Mouse (Mus musculus): Measurements from ENCODE around the gene Madcam1.

Gene Madcam1

DNA sequence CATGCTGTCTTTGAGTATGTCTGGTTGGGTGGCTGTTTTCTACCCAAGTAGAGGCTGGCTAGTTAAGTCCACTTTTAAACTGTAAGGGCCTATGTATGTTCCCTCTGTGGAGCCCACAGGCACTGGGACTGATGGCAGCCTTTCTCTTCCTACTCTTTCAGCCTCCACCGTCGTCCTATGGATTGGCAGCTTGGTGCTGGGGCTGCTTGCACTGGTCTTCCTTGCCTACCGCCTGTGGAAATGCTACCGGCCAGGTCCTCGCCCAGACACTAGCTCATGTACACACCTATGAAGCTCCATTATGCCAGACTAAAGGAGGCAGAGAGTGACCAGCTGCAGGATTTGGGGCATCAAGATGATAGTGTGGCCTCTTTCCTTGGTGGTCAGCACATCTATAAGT, 3.7 kb downstream of the Madcam1 start:
- DNase-seq (ENCODE audit: low spot score in 2 of 2), result no peak

DNA sequence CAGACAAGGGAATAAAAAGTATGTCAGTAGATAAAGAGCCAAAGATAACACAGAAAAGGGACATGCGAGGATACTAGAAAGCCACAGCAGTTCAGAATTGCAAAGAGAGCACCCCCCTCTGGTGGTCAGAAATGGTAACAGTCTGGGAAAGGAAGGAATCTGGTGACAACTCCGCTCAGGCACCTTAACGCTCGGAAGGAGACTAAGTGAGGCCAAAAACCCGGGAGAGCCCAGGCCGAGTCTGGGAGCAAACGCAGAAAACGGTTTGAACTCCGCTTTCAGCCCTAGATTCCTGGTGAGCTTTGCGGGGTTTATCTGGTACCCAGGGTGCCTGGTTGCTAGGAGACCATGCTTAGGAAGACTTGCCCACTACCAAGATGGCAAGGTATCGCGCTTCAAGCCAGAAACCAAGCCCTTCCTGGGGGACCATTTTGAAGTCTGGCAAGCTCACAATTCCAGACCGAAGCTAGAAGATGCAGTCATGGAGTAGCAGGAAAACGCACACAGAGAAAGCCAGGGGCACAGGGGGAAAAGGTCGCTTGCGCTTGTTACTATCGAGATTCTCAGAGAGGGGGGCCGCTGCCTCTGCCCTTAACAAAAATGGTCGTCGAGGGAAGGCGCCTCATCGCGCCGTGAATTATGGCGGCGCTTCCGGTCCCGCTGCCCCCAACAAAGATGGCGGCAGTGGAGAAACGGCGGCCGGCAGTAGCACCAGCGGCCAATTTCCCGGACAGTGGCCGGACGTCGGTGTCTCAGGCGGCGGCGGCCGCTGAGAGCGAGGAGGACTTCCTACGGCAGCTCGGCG, 4.6 kb downstream of the Madcam1 start, which contains the start of gene Tpgs1:
Gene Tpgs1 (plus strand): TSS at position 599 of the 805 bp plus-strand sequence.
- peak; percentile 76 to 93 for DNase-seq (ENCODE audit: low spot score in 2 of 2)

DNA sequence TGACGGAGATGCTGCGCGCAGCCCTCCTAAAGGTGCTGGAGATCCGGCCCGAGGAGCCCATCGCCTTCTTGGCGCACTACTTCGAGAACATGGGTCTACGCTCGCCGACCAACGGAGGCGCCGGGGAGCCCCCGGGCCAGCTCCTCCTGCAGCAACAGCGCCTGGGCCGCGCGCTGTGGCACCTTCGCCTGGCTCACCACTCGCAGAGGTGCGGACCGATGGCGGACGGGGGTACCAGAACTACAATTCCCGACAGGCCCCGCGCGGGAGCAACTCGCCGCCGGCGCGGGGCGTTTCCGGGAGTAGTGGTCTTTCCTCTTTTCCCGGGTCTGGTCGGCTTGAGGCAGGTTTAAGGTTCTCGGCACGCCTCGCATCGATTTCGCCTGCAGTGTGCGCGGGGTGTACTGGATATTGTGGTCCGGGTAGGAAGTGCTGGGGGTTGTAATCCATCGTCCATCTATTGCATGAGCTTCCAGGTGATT, 5.3 kb downstream of the Madcam1 start:
- DNase-seq (ENCODE audit: low spot score in 2 of 2), result peak; percentile 71 to 84

DNA sequence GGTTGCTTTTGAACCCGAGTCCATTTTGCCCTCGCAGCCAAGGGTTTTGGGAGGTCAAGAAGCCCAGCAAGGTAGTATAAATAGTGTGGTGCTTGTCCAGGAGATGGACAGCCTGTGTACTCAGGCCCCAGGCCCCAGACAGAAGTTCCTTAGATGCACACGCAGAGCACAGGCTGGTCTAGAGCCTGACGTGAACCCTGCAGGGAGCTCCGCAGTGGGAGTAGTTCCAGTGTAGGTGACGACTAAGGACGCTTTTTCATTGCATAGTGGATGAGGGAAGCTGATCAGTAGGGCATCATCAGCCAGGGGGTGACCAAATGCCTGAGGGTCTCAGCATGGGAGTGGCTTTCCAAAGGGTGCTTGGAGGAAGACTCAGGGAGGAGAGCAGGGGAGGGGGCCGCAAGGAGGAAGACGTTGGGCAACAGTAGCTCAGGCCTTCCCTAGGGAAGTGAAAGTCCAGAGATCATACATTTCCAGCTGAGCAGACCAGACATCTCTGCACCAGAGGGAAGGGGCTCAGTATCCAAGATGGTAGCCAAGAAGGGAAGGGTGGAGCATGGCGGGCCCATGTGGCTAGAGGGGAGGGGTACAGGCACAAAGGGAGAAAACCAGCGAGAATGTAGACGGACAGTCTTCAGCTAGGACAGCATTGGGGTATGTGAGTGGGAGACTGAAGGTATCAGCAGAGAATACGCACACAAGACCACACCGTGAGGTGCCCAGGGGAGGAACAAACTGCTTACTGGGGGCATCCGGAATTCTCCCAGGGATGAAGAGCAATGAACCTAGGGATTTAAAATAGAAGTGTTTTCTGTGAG, 5.9 kb downstream of the Madcam1 start:
- no peak for DNase-seq (ENCODE audit: low spot score in 2 of 2)

DNA sequence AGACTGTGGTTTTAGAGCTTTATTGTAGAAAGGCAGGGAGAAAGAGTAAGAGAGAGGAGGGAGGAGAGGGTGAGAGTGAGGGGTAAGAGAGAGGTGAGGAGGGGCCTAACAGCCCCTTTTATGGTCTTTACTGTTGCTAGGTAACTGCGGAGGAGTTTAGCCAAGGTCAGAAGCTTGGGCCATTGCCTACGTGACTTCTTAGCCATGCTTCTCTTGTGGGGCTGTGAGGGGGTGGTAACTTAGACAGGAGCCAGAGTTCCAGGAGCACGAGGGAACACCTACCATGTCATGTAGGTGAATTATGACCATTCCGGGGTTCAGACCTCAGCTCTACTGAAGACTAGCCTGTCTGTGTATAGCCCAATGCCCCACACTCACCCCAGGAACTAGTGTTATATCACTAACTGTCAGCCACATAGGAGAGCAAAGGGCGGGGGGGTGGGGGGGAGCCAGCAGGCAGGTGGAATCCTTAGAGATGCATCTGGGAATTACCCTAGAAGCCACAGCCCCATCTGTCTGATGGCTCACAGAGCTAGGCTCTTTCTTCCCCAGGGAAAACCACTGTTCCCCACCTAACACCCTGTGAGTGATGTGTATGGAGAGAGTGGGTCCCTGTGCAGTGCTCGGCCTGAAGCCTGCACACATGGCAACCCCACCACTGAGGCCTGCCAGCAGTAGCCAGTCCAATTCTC, 7.2 kb downstream of the Madcam1 start:
- no peak for DNase-seq (ENCODE audit: low spot score in 2 of 2)

DNA sequence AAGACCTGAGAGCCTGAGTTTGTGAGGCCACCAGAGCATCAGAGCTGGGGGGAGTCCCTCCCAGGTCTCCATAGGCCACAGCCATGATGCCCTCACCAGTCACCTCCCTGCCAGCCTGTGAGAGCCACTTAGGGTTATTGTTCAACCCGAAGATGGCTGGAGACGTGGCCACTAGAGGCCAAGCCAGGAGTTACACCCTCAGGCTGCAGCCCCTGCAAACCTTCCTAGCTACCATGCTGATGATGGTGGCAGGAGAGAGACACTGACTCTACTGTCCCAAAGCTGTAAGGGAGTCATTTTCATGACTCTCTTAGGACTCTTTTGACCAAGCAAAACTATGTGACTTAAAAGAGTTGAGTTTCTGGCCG, 7.7 kb downstream of the Madcam1 start:
- no peak for DNase-seq (ENCODE audit: low spot score in 2 of 2)

DNA sequence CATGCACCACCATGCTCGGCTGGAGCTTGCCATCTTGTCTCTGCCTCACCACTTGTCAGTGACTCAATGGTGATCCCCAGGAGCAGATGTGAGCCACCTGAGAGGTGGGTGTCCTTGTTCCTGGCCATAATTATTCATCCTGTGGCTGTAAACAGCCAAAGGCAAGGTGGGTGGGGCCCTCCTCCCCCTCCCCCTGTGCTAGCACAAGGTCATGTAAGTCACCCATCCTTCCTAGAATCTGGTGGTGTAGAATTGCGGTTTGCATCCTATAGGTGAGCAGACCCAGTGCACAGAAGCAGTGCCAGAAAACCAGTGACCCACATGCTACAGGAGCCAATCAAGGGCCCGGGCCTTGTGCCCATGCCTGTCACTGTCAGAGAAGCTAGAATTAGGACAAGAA, 8.7 kb downstream of the Madcam1 start:
- no peak for DNase-seq (ENCODE audit: low spot score in 2 of 2)

DNA sequence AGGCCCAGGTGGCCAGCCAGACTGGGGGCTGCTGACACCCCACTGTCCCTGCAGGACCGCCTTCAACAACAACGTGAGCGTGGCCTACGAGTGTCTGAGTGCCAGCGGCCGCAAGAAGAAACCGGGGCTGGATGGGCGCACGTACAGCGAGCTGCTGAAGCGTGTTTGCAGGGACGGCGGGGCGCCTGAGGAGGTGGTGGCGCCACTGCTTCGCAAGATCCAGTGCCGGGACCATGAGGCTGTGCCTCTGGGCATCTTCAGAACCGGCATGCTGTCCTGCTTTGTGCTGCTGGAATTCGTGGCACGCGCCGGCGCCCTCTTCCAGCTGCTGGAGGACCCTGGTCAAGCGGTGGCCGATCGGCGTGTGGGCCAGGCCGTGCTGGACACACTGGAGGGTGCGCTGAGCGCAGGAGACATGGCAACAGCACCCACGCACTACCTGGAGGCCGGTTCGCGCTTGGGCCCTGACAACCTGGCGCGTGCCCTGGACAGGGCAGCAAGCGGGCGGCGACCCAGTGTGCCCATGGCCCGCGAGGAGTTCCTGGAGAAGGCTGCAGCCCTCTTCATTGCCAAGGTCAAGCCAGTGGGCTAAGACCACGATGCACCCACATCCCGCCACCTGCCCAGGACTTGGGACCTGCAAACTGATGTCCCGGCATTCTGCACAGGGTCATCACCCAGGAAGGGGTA, 11.1 kb downstream of the Madcam1 start:
- no peak for DNase-seq (ENCODE audit: low spot score in 2 of 2)

DNA sequence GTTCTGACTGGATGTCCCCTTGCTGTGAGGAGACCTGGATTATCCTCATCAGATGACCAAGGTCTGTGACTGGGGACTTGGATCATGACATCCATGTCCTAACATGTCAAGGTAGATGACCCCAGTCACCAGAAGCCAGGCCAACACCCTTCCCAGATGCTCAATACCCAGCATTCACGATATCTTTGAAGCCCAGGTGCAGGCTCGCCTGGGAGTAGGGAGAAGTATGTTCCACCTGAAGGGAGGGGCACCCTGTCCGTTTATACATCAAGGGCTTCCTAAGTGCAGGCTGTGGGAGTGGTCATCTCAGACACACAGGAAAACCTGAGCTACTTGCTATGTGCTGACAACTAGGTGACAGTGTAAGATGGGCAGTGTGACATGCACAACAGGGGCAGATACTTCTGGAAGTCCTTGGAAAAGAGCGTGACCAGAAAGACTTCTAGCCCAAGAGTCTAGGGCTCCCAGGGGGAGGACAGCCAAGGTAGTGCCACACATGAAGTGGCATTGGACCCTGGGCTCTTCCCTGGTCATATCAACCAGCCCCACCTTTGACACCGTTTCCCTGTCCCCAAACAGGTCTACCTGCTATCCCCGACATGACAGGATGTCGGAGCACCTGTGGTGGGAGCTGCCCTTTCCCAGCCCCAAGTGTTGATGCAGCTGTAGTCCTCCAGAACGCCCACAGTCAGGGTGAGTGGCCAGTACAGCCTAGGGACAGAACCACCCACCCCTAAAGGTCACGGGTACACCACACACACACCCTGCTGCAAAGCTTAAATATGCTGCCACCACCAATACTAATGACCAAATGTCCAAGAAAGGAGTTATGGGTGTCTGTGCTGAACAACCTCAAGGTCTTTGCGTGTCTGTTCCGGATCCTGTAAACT, 16.5 kb downstream of the Madcam1 start:
- no peak for DNase-seq (ENCODE audit: low spot score in 2 of 2)

DNA sequence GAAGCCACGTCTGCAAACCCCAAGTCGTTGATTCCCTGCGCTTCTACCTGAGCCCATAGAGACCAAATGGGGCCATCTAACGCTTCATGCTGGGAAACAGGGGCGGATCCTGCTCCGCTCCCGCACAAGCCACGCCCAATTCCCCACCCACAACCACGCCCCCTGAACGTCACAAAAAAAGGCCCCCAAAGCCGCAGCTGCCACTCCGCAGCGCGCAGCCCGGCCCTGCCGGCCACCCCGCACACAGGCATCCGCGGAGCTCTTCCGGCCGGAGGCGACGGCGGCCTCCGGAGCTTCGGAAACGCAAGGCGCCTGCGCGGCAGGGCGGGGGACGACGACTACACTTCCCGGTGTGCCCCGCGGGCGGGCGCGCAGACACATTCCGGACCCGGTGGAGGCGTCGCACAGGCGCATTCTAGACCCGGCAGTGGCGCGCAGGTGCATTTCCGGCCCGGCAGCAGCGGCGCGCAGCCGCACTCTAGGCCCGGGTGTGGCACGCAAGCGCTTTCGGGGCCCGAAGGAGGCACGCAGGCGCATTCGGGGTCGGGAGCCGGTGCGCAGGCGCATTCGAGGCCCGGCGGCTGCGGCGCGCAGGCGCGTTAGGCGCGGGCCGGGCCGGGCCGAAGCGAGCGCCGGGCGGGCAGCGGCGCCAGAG, 17.4 kb downstream of the Madcam1 start, which contains the start of gene Cdc34:
Gene Cdc34 (plus strand): TSS at position 605 of the 655 bp plus-strand sequence.
- DNase-seq (ENCODE audit: low spot score in 2 of 2), result peak; percentile 97 to 98

DNA sequence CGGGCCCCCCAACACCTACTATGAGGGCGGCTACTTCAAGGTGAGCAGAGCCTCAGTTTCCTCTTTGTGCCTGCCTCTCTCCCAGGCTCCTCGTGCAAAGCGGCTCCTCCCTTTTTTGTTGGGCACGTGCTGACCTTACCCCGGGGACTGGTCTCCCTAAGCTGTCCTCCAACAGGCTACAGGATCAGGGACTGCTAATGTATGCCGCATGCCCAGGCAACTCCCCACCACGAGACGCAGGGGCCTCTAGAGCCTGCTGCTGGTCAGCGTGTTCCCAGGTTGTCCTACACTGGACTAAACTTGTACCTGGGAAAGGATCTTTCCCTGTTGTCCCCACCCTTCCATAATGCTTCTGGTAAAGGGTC, 18.2 kb downstream of the Madcam1 start:
- no peak for DNase-seq (ENCODE audit: low spot score in 2 of 2)

DNA sequence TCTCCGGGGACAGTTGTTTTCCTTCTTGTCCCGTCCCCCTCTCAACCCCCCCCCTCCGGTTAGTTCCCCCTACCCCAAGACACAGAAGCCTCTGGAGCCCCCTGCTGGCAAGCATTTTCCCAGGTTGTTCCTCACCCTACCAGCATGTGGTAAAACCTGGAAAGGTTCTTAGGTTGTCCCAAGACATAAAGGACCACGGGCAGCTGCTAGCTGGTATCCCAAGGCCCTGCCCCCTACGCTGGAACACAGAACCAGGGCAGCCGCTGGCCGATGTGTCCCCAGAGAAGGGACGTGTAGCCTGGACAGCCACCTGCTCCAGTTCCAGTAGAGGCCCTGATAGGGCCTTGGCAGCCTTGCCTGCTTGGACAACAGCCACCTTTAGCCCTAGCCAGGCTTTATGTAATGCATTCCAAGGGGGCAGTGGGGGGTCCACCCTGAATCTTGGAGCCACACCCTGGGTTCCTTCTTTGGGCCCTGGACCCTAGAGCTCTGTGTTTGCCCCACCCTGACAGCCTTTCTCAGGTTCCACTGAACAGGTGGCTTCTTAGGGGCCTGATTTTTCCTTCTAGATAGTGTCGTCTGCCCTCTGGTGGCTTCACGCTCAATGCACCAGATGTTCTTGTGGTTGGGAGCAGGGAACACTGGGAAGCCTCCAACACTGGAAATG, 18.7 kb downstream of the Madcam1 start:
- DNase-seq (ENCODE audit: low spot score in 2 of 2), result peak; percentile 19 to 54

DNA sequence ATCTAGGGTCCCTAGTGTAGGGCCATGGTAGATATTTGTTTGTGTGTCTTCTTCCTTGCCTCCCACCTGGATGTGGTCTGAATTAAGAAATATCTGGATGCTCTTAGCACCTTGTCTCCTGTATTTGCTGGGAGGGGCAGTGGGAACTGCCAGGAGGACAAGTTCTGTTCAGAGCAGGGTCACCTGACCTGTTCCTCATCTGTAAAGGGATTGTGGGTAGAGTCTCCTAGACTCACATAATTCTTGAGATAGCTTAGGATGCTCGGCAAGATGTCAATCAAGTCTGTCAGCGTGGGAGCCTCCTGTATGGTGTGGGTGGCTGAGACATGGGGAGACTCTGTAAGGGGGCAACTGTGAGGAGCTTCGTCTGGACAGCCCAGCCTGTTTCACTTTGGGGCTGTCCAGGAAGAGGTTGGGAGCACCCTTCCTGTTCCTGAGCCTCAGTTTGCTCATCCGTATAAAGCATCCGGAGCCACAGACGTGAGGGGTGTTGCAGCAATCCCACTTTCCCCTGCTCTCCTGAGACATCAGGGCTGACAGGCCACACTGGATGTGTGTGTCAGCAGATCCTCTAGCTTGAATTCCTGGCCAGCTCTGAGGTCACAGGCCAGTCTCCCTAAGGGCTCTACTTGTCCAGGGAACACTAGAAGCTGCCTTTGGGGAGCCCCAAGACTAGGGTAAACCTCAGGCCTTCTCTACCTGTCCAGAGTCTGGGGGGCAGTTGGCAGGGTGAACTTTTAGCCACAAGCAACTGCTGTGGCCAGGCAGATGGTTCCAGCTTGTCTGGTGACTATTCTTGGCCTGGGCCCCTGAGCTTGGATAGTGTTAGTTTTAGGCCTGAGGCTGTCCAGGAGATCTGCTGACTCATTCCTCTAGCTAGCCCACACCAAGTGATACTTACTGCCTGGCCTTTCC, 19.6 kb downstream of the Madcam1 start:
- peak in 1 of 2 experiments; percentile 20 for DNase-seq (ENCODE audit: low spot score in 2 of 2)

DNA sequence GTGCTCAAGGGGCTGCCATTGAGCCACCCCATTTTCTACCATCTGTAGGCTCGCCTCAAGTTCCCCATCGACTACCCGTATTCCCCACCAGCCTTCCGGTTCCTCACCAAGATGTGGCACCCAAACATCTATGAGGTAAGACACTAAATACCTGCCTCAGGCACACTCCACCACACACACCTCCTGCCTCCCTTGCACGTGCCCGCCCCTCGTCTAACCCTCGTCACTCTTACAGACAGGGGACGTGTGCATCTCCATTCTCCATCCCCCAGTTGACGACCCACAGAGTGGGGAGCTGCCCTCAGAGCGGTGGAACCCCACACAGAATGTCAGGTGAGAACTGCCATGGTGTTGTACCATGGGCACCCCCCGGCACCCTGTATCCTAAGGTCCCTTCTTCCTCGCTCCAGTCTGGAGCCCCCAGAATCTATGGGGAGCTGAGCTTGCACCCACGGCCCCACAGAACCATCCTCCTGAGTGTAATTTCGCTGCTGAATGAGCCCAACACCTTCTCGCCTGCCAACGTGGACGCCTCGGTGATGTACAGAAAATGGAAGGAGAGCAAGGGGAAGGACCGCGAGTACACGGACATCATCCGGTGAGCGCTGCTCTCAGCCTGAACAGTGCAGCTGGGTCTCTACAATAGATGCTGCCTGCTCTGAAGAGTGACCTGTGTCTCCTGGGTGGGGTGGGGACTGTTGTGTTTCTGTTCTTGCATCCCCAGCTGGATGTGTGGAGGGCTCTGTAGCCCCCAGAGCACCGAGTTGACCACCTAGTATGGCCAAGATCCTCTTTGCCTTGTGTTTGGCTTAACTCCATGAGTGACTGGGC, 20.6 kb downstream of the Madcam1 start:
- no peak for DNase-seq (ENCODE audit: low spot score in 2 of 2)

DNA sequence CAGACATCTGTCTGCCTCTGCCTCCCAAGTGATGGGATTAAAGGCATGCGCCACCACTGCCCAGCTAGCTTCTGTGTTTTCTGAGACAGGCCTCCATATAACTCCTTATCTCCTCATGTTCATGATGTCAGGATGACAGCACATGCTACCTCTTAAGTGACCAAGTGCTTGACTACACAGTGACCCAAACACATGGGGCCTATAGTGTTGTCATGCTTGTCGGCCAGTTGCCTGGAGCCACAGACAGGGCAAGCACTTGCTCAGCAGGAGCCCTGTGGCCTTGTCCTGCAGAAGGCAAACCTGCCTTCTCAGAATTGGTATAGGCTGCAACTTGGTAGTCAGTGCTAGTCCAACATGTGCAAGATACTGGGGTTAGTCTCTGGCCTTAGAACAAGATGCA, 21.9 kb downstream of the Madcam1 start:
- DNase-seq (ENCODE audit: low spot score in 2 of 2), result no peak

DNA sequence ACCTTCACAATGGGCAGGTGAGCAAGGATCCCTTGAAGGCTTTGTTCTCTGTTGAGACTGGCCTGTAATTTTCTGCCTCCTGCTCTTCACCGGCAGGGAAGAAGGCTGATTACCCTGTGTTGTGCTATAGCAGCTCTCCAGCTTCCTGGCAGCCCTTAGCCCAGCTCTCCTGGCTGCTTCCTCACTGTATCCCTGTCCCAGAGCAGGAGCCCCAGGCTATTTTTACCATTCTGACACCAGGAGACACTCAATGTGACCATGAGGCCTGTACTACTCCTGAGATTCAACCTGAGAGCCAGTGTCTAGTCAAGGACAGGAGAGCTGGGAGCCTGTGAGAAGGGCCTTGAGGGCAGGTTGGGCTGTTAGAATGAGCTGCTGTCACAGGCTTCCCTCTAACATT, 22.3 kb downstream of the Madcam1 start:
- no peak for DNase-seq (ENCODE audit: low spot score in 2 of 2)

DNA sequence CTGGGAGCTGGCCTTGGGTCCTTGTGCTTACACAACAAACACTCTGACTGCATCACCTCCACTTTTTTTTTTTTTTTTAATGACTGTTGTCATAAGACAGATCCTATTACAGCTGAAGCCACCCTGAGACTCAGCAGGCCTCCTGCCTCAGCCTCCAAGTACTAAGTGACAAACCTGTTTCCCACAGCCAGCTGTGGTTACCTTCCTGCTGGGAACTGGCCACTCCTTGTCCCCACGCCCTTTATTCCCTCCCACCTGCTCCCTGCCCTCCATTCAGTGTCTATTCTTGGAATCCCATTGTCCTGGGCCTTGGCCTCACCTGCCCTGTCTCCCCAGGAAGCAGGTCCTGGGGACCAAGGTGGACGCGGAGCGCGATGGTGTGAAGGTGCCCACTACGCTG, 23.2 kb downstream of the Madcam1 start:
- no peak for DNase-seq (ENCODE audit: low spot score in 2 of 2)

DNA sequence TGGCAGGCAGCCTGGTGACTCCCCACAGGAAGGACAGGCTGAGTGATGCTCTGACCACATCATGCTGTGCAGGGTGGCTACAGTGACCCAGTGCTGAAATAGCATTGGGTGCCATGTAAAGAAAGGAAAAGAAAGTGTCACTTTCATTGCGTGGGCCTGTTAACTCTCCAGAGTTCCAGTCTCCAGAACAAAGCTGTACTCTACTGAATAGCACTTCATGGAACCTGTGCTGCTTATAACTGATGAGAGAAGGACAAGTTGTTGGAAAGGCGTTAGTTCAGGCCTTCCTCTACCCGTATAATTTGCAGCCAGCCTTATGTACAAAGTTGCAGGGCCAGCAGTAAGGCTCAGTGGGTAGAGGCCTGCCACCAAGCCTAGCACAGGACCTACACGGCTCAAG, 24.4 kb downstream of the Madcam1 start, which contains the start of gene Gzmm:
Gene Gzmm (plus strand): TSS at position 301 of the 400 bp plus-strand sequence.
- no peak for DNase-seq (ENCODE audit: low spot score in 2 of 2)
